Mouse (Mus musculus): ENCODE measurements around the gene Msrb2.

Gene Msrb2

GRCm38 (mm10) chr2:19371390-19372158, at the start of gene Msrb2:
Msrb2 (plus strand) TSS chr2:19371440.
- DNase-seq: peak; percentile 77 to 86

GRCm38 (mm10) chr2:19322448-19322847, 48.8 kb upstream of the Msrb2 start:
- DNase-seq: no peak

- DNase-seq: no peak
These were observed 44.9 kb upstream of the Msrb2 start for GRCm38 (mm10) chr2:19326376-19326775.

- DNase-seq: no peak
These were observed 43.4 kb upstream of the Msrb2 start for GRCm38 (mm10) chr2:19327811-19328210.

GRCm38 (mm10) chr2:19343901-19344635, 27.2 kb upstream of the Msrb2 start:
- peak; percentile 54 to 61 for DNase-seq

GRCm38 (mm10) chr2:19344636-19345413, 26.4 kb upstream of the Msrb2 start:
- DNase-seq: peak; percentile 96 to 98

- peak in 1 of 2 experiments; percentile 10 for DNase-seq
These were observed 25.8 kb upstream of the Msrb2 start for GRCm38 (mm10) chr2:19345414-19345964.

- no peak for DNase-seq
These were observed 22.8 kb upstream of the Msrb2 start for GRCm38 (mm10) chr2:19348454-19348853.

GRCm38 (mm10) chr2:19350167-19350566, 21.1 kb upstream of the Msrb2 start:
- no peak for DNase-seq

GRCm38 (mm10) chr2:19351615-19352253, 19.5 kb upstream of the Msrb2 start:
- no peak for DNase-seq

- no peak for DNase-seq
These were observed 18.1 kb upstream of the Msrb2 start for GRCm38 (mm10) chr2:19353158-19353557.

GRCm38 (mm10) chr2:19362880-19363279, 8.4 kb upstream of the Msrb2 start:
- peak; percentile 28 to 54 for DNase-seq

GRCm38 (mm10) chr2:19366426-19366825, 4.8 kb upstream of the Msrb2 start:
- no peak for DNase-seq

- no peak for DNase-seq
These were observed 4.1 kb upstream of the Msrb2 start for GRCm38 (mm10) chr2:19367114-19367513.

GRCm38 (mm10) chr2:19373695-19374094, 2.5 kb downstream of the Msrb2 start:
- peak in 1 of 2 experiments; percentile 22 for DNase-seq

GRCm38 (mm10) chr2:19380446-19380950, 9.3 kb downstream of the Msrb2 start:
- DNase-seq: no peak

GRCm38 (mm10) chr2:19380986-19381385, 9.7 kb downstream of the Msrb2 start:
- no peak for DNase-seq

- DNase-seq: no peak
These were observed 11.0 kb downstream of the Msrb2 start for GRCm38 (mm10) chr2:19382206-19382605.

GRCm38 (mm10) chr2:19383006-19383405, 11.8 kb downstream of the Msrb2 start:
- no peak for DNase-seq

- no peak for DNase-seq
These were observed 14.5 kb downstream of the Msrb2 start for GRCm38 (mm10) chr2:19385772-19386171.

GRCm38 (mm10) chr2:19388329-19389103, 17.3 kb downstream of the Msrb2 start:
- DNase-seq: no peak
